Mouse (Mus musculus): ENCODE results near the gene Pkn3. TPM values are rescaled to one million over a fixed set of nuclear protein-coding genes. Genes with fewer than 3 reads are reported as not detected.

The Pkn3 gene
- polyA plus RNA-seq, 1 experiment from 2014 or later: 10.8 TPM

- no peak for ATAC-seq
- Histone ChIP-seq H3K4me2 (ENCODE audit: low read depth, low read length) (no peak overlapping the region), H3K4me3 (ENCODE audit: low read length) (no peak overlapping the region), H3K4me1 (ENCODE audit: control insufficient read depth, insufficient read depth, low read length) (peaks cover 2% of the 10 kb centered on the region; the same call in 1 of the 2 replicates), H3K9me3 (ENCODE audit: control insufficient read depth, low read length) (no peaks in the 10 kb centered on the region), H3K9ac (ENCODE audit: low read depth, low read length) (no peak overlapping the region), H3K27ac (ENCODE audit: low read length) (no peak overlapping the region), H3K27me3 (replicated peaks; ENCODE audit: control insufficient read depth, insufficient read depth, low read length) (no peaks in the 10 kb centered on the region), H3K36me3 (ENCODE audit: control insufficient read depth, insufficient read depth, low read length) (peaks cover 6% of the 10 kb centered on the region; the same call in 1 of the 2 replicates)
- 85% methylated on average over 7 of the region's 7 CpGs for WGBS
These were observed 4.6 kb upstream of the Pkn3 start for GRCm38 (mm10) chr2:30072875-30073274.

- H3K9me3 ChIP-seq (ENCODE audit: control insufficient read depth, low read length): no peaks in the 10 kb centered on the region
- no peak for ATAC-seq
- H3K4me2 ChIP-seq (ENCODE audit: low read depth, low read length): no peak overlapping the region
- 77% methylated on average over 3 of the region's 3 CpGs for WGBS
- H3K27me3 ChIP-seq (replicated peaks; ENCODE audit: control insufficient read depth, insufficient read depth, low read length): no peaks in the 10 kb centered on the region
- H3K9ac ChIP-seq (ENCODE audit: low read depth, low read length): no peak overlapping the region
- H3K4me1 ChIP-seq (ENCODE audit: control insufficient read depth, insufficient read depth, low read length): peaks cover 4% of the 10 kb centered on the region
- H3K27ac ChIP-seq (ENCODE audit: low read length): no peak overlapping the region
- H3K4me3 ChIP-seq (ENCODE audit: low read length): no peak overlapping the region
- H3K36me3 ChIP-seq (ENCODE audit: control insufficient read depth, insufficient read depth, low read length): peaks cover 6% of the 10 kb centered on the region; the same call in 1 of the 2 replicates
These were observed 4.2 kb upstream of the Pkn3 start for GRCm38 (mm10) chr2:30073285-30073684.

GRCm38 (mm10) chr2:30075625-30076024, 1.9 kb upstream of the Pkn3 start:
- Histone ChIP-seq H3K27me3 (replicated peaks; ENCODE audit: control insufficient read depth, insufficient read depth, low read length) (no peaks in the 10 kb centered on the region), H3K4me2 (ENCODE audit: low read depth, low read length) (no peak overlapping the region), H3K9me3 (ENCODE audit: control insufficient read depth, low read length) (no peaks in the 10 kb centered on the region), H3K4me3 (ENCODE audit: low read length) (no peak overlapping the region), H3K9ac (ENCODE audit: low read depth, low read length) (no peak overlapping the region), H3K36me3 (ENCODE audit: control insufficient read depth, insufficient read depth, low read length) (peaks cover 5% of the 10 kb centered on the region; the same call in 1 of the 2 replicates), H3K4me1 (ENCODE audit: control insufficient read depth, insufficient read depth, low read length) (peaks cover 6% of the 10 kb centered on the region), H3K27ac (ENCODE audit: low read length) (no peak overlapping the region)
- WGBS: 38% methylated on average over 3 of the region's 3 CpGs
- ATAC-seq: no peak

- ATAC-seq: no peak
- Histone ChIP-seq H3K27me3 (replicated peaks; ENCODE audit: control insufficient read depth, insufficient read depth, low read length) (no peaks in the 10 kb centered on the region), H3K9me3 (ENCODE audit: control insufficient read depth, low read length) (no peaks in the 10 kb centered on the region), H3K36me3 (ENCODE audit: control insufficient read depth, insufficient read depth, low read length) (peaks cover 4% of the 10 kb centered on the region; the same call in 1 of the 2 replicates), H3K4me1 (ENCODE audit: control insufficient read depth, insufficient read depth, low read length) (peaks cover 6% of the 10 kb centered on the region), H3K9ac (ENCODE audit: low read depth, low read length) (no peak overlapping the region), H3K4me2 (ENCODE audit: low read depth, low read length) (no peak overlapping the region), H3K4me3 (ENCODE audit: low read length) (no peak overlapping the region), H3K27ac (ENCODE audit: low read length) (no peak overlapping the region)
- WGBS: 92% methylated on average over 9 of the region's 9 CpGs
These were observed 1.0 kb upstream of the Pkn3 start for GRCm38 (mm10) chr2:30076439-30076838.

GRCm38 (mm10) chr2:30076959-30077358, 525 bp upstream of the Pkn3 start:
- peak; percentile 34 for ATAC-seq
- 60% methylated on average over 6 of the region's 6 CpGs for WGBS
- no peaks in the 10 kb centered on the region for H3K27me3 ChIP-seq (replicated peaks; ENCODE audit: control insufficient read depth, insufficient read depth, low read length)
- H3K9ac ChIP-seq (ENCODE audit: low read depth, low read length): peak overlapping the region; percentile 79; the same call in 1 of the 2 replicates
- no peak overlapping the region for H3K4me3 ChIP-seq (ENCODE audit: low read length)
- peak overlapping the region; percentile 91 for H3K4me2 ChIP-seq (ENCODE audit: low read depth, low read length)
- H3K36me3 ChIP-seq (ENCODE audit: control insufficient read depth, insufficient read depth, low read length): peaks cover 4% of the 10 kb centered on the region; the same call in 1 of the 2 replicates
- no peak overlapping the region for H3K27ac ChIP-seq (ENCODE audit: low read length)
- H3K4me1 ChIP-seq (ENCODE audit: control insufficient read depth, insufficient read depth, low read length): peaks cover 6% of the 10 kb centered on the region
- no peaks in the 10 kb centered on the region for H3K9me3 ChIP-seq (ENCODE audit: control insufficient read depth, low read length)

GRCm38 (mm10) chr2:30078349-30078712, 847 bp downstream of the Pkn3 start:
- peak; percentile 28 for ATAC-seq
- 8% methylated on average over 10 of the region's 10 CpGs for WGBS
- H3K9ac ChIP-seq (ENCODE audit: low read depth, low read length): peak overlapping the region; percentile 79

GRCm38 (mm10) chr2:30078760-30079159, 1.3 kb downstream of the Pkn3 start:
- Histone ChIP-seq H3K4me2 (ENCODE audit: low read depth, low read length) (peak overlapping the region; percentile 91), H3K4me3 (ENCODE audit: low read length) (peak overlapping the region; percentile 70; the same call in 1 of the 2 replicates), H3K27ac (ENCODE audit: low read length) (peak overlapping the region; percentile 84), H3K4me1 (ENCODE audit: control insufficient read depth, insufficient read depth, low read length) (peaks cover 6% of the 10 kb centered on the region), H3K9me3 (ENCODE audit: control insufficient read depth, low read length) (no peaks in the 10 kb centered on the region), H3K27me3 (replicated peaks; ENCODE audit: control insufficient read depth, insufficient read depth, low read length) (no peaks in the 10 kb centered on the region), H3K36me3 (ENCODE audit: control insufficient read depth, insufficient read depth, low read length) (no peaks in the 10 kb centered on the region; the same call in 1 of the 2 replicates), H3K9ac (ENCODE audit: low read depth, low read length) (peak overlapping the region; percentile 79)
- WGBS: 65% methylated on average over 4 of the region's 4 CpGs
- ATAC-seq: no peak

More at GRCm38 (mm10) chr2:30078349-30078712, 847 bp downstream of the Pkn3 start:
- H3K4me3 ChIP-seq (ENCODE audit: low read length): peak overlapping the region; percentile 70
- no peaks in the 10 kb centered on the region for H3K9me3 ChIP-seq (ENCODE audit: control insufficient read depth, low read length)
- H3K27me3 ChIP-seq (replicated peaks; ENCODE audit: control insufficient read depth, insufficient read depth, low read length): no peaks in the 10 kb centered on the region
- peak overlapping the region; percentile 84 for H3K27ac ChIP-seq (ENCODE audit: low read length)
- H3K4me1 ChIP-seq (ENCODE audit: control insufficient read depth, insufficient read depth, low read length): peaks cover 6% of the 10 kb centered on the region
- H3K4me2 ChIP-seq (ENCODE audit: low read depth, low read length): peak overlapping the region; percentile 91
- peaks cover 3% of the 10 kb centered on the region; the same call in 1 of the 2 replicates for H3K36me3 ChIP-seq (ENCODE audit: control insufficient read depth, insufficient read depth, low read length)

- Histone ChIP-seq H3K9me3 (ENCODE audit: control insufficient read depth, low read length) (no peaks in the 10 kb centered on the region), H3K27me3 (replicated peaks; ENCODE audit: control insufficient read depth, insufficient read depth, low read length) (no peaks in the 10 kb centered on the region), H3K4me3 (ENCODE audit: low read length) (no peak overlapping the region), H3K4me1 (ENCODE audit: control insufficient read depth, insufficient read depth, low read length) (peaks cover 9% of the 10 kb centered on the region), H3K4me2 (ENCODE audit: low read depth, low read length) (no peak overlapping the region), H3K9ac (ENCODE audit: low read depth, low read length) (no peak overlapping the region), H3K27ac (ENCODE audit: low read length) (no peak overlapping the region), H3K36me3 (ENCODE audit: control insufficient read depth, insufficient read depth, low read length) (no peaks in the 10 kb centered on the region)
- ATAC-seq: no peak
- 90% methylated on average over 15 of the region's 15 CpGs for WGBS
These were observed 2.8 kb downstream of the Pkn3 start for GRCm38 (mm10) chr2:30080181-30080800.

- WGBS: 49% methylated on average over 5 of the region's 5 CpGs
- Histone ChIP-seq H3K4me2 (ENCODE audit: low read depth, low read length) (peak overlapping the region; percentile 44; the same call in 1 of the 2 replicates), H3K36me3 (ENCODE audit: control insufficient read depth, insufficient read depth, low read length) (no peaks in the 10 kb centered on the region), H3K4me3 (ENCODE audit: low read length) (no peak overlapping the region; the same call in 1 of the 2 replicates), H3K27ac (ENCODE audit: low read length) (no peak overlapping the region), H3K27me3 (replicated peaks; ENCODE audit: control insufficient read depth, insufficient read depth, low read length) (no peaks in the 10 kb centered on the region), H3K4me1 (ENCODE audit: control insufficient read depth, insufficient read depth, low read length) (0 out of 2 replicates have a peak, but pooled peaks cover 7% of the 10 kb centered on the region), H3K9ac (ENCODE audit: low read depth, low read length) (peak overlapping the region; percentile 54; the same call in 1 of the 2 replicates), H3K9me3 (ENCODE audit: control insufficient read depth, low read length) (no peaks in the 10 kb centered on the region)
- no peak for ATAC-seq
These were observed 6.6 kb downstream of the Pkn3 start for GRCm38 (mm10) chr2:30084113-30084512.

Data from intestine, embryonic 16.5 days (tissue).